Mouse (Mus musculus) lung, postnatal 0 days (tissue): ENCODE measurements around the gene Pef1. TPM values are rescaled to one million over a fixed set of nuclear protein-coding genes. Genes with fewer than 3 reads are reported as not detected.

Experiments
- ATAC-seq: fragments of 200-750 bp; cut with Nextera tagmentation; 2 replicates; pipeline ENCODE4 v1.8.0; 2017; ENCODE audit warnings: moderate library complexity
- DNase-seq: peaks from one replicate; pipeline ENCODE4 v3.0.0-alpha.2; 2016; ENCODE audit warnings: low spot score
- H3K27ac ChIP-seq: fragments of 300-500 bp; sonication (generic); 2 replicates; pipeline ENCODE4 v1.5.1; 2014; ENCODE audit warnings: antibody characterized with exemption, mild to moderate bottlenecking, low read length, mixed read lengths
- H3K27me3 ChIP-seq: fragments of 300-500 bp; sonication (generic); replicated peaks from 2 replicates; pipeline ENCODE4 v1.6.1; 2014; ENCODE audit warnings: low read length, mixed read lengths; ENCODE audit not compliant: insufficient read depth
- H3K36me3 ChIP-seq: fragments of 300-500 bp; sonication (generic); 2 replicates; pipeline ENCODE4 v1.6.1; 2014; ENCODE audit warnings: low read length, mixed read lengths; ENCODE audit not compliant: insufficient read depth
- H3K4me1 ChIP-seq: fragments of 300-500 bp; sonication (generic); 2 replicates; pipeline ENCODE4 v1.6.1; 2014; ENCODE audit warnings: antibody characterized with exemption, low read depth, low read length, mixed read lengths; ENCODE audit not compliant: insufficient read depth
- H3K4me2 ChIP-seq: fragments of 300-500 bp; sonication (generic); replicated peaks from 2 replicates; pipeline ENCODE4 v1.6.1; 2014; ENCODE audit warnings: low read depth, mild to moderate bottlenecking, low read length, moderate library complexity, mixed read lengths
- H3K4me3 ChIP-seq: fragments of 300-500 bp; sonication (generic); 2 replicates; pipeline ENCODE4 v1.5.1; 2014; ENCODE audit warnings: low read depth, low read length
- H3K9ac ChIP-seq: fragments of 300-500 bp; sonication (generic); replicated peaks from 2 replicates; pipeline ENCODE4 v1.6.1; 2014; ENCODE audit warnings: low read depth, mild to moderate bottlenecking
- H3K9me3 ChIP-seq: fragments of 300-500 bp; sonication (generic); 2 replicates; pipeline ENCODE4 v1.6.1; 2016; ENCODE audit warnings: low read length, mixed read lengths
- CTCF ChIP-seq: IDR thresholded peaks from 2 replicates; pipeline ENCODE4 v1.5.1; 2016; ENCODE audit warnings: antibody characterized with exemption, mild to moderate bottlenecking
- EP300 ChIP-seq: IDR thresholded peaks from 2 replicates; pipeline ENCODE4 v1.6.1; 2016; ENCODE audit warnings: antibody characterized with exemption, mild to moderate bottlenecking, control low read depth
- WGBS: fragments of 180-500 bp; shearing (Covaris S2); extraction: QIAGEN DNeasy Blood & Tissue Kit; methylation state at CpG from one replicate; pipeline ENCODE4 v1.1.7; 2014; 5-methylcytosine and 5-hydroxymethylcytosine counted together
- polyA plus RNA-seq: library from polyadenylated mRNA; unstranded; fragments of >200 nt; fragmentation: Nextera tagmentation; extraction: Ambion mirVana; gene quantifications from 2 replicates; pipeline ENCODE4 v1.2.1, GENCODE M21; 2015

Gene Pef1
- polyA plus RNA-seq, 1 experiment from 2014 or later, result 84.6 TPM

- WGBS, result 50% methylated on average over 7 of the region's 7 CpGs
- no peak overlapping the region for H3K9ac ChIP-seq
- DNase-seq (peak; percentile 85), ATAC-seq (no peak)
- peaks cover 17% of the 10 kb centered on the region for H3K4me1 ChIP-seq
- no peak overlapping the region for H3K4me3 ChIP-seq
- H3K27me3 ChIP-seq, result no peaks in the 10 kb centered on the region
- H3K4me2 ChIP-seq, result 0 out of 2 replicates have a peak overlapping the region, but pooled peaks have one; percentile 11
- H3K9me3 ChIP-seq, result no peaks in the 10 kb centered on the region
- H3K27ac ChIP-seq, result peak overlapping the region; percentile 92; the same call in 1 of the 2 replicates
- no peak for TF ChIP-seq CTCF
- TF ChIP-seq EP300, result peak; percentile 67; the same call in 1 of the 2 replicates
- peaks cover 6% of the 10 kb centered on the region; the same call in 1 of the 2 replicates for H3K36me3 ChIP-seq
Measured at GRCm38 (mm10) chr4:130112299-130112698, 9.9 kb downstream of the Pef1 start.

DNA sequence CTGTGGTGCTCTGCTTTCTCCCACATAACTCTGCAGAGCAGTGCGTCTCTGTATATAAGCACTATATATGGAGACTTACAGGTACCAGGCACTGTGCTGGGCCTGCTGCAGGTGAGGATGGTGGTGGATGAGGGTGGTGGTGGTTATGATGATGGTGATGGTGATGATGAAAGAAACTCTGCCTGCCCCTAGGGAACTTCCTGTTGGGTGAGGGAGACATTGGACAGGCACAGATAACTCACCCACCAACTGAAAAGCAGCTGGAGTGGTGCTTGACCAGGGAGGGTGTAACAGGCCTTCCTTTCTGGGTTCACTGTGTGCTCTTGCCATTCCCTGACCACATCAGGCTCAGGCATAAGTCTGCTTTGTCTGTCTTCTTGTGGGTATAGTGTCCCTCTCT lies 10.4 kb downstream of the Pef1 start:
- Histone ChIP-seq H3K27me3 (no peaks in the 10 kb centered on the region), H3K27ac (no peak overlapping the region), H3K4me1 (peaks cover 17% of the 10 kb centered on the region), H3K9ac (no peak overlapping the region), H3K4me3 (no peak overlapping the region), H3K4me2 (no peak overlapping the region), H3K9me3 (no peaks in the 10 kb centered on the region), H3K36me3 (peaks cover 6% of the 10 kb centered on the region; the same call in 1 of the 2 replicates)
- TF ChIP-seq CTCF, result no peak
- TF ChIP-seq EP300, result no peak
- no peak for ATAC-seq
- DNase-seq, result no peak
- 89% methylated on average over 1 of the region's 1 CpGs for WGBS

DNA sequence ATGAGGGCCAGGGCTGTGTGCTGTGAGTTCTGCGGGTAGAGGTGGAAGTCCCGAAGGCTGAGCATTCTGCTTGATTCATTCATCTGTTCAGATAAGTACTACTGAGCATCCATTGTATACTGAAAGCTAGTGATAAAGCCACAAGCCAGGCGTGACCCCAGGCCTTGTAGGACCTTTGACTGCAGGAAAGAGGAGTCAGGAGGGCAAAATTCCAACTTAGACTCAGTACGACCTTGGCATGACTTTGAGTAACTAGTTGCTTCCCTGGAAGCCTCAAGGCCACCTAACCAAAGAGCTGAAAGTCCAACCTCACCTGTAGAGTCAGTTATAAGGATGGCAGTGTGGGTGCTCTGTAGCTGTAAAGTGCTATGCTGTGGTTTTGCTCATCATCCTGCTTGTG lies 18.4 kb downstream of the Pef1 start:
- Histone ChIP-seq H3K4me1 (peaks cover 7% of the 10 kb centered on the region; the same call in 1 of the 2 replicates), H3K4me3 (no peak overlapping the region), H3K27ac (peak overlapping the region; percentile 86), H3K4me2 (no peak overlapping the region), H3K36me3 (peaks cover 13% of the 10 kb centered on the region; the same call in 1 of the 2 replicates), H3K9me3 (no peaks in the 10 kb centered on the region), H3K27me3 (no peaks in the 10 kb centered on the region), H3K9ac (no peak overlapping the region)
- TF ChIP-seq CTCF (no peak), EP300 (no peak)
- DNase-seq (no peak), ATAC-seq (no peak)
- WGBS, result 77% methylated on average over 4 of the region's 4 CpGs

- DNase-seq (peak; percentile 90), ATAC-seq (peak; percentile 67)
- no peaks in the 10 kb centered on the region for H3K27me3 ChIP-seq
- 67% methylated on average over 8 of the region's 8 CpGs for WGBS
- TF ChIP-seq EP300 (peak; percentile 100), CTCF (no peak)
- H3K4me2 ChIP-seq, result no peak overlapping the region
- no peak overlapping the region for H3K4me3 ChIP-seq
- H3K9ac ChIP-seq, result no peak overlapping the region
- no peaks in the 10 kb centered on the region for H3K9me3 ChIP-seq
- H3K36me3 ChIP-seq, result peaks cover 19% of the 10 kb centered on the region; the same call in 1 of the 2 replicates
- peaks cover 7% of the 10 kb centered on the region; the same call in 1 of the 2 replicates for H3K4me1 ChIP-seq
- peak overlapping the region; percentile 91 for H3K27ac ChIP-seq
Measured at GRCm38 (mm10) chr4:130121560-130121959, 19.2 kb downstream of the Pef1 start.

GRCm38 (mm10) chr4:130123020-130123419 lies 20.7 kb downstream of the Pef1 start:
- H3K36me3 ChIP-seq, result peaks cover 19% of the 10 kb centered on the region; the same call in 1 of the 2 replicates
- H3K9ac ChIP-seq, result no peak overlapping the region
- peak; percentile 52 for DNase-seq
- TF ChIP-seq EP300, result peak; percentile 39; the same call in 1 of the 2 replicates
- no peak for TF ChIP-seq CTCF
- H3K4me2 ChIP-seq, result no peak overlapping the region
- peaks cover 7% of the 10 kb centered on the region; the same call in 1 of the 2 replicates for H3K4me1 ChIP-seq
- ATAC-seq, result no peak
- WGBS, result 67% methylated on average over 5 of the region's 5 CpGs
- H3K4me3 ChIP-seq, result no peak overlapping the region
- H3K27ac ChIP-seq, result peak overlapping the region; percentile 91
- H3K9me3 ChIP-seq, result no peaks in the 10 kb centered on the region
- H3K27me3 ChIP-seq, result no peaks in the 10 kb centered on the region

DNA sequence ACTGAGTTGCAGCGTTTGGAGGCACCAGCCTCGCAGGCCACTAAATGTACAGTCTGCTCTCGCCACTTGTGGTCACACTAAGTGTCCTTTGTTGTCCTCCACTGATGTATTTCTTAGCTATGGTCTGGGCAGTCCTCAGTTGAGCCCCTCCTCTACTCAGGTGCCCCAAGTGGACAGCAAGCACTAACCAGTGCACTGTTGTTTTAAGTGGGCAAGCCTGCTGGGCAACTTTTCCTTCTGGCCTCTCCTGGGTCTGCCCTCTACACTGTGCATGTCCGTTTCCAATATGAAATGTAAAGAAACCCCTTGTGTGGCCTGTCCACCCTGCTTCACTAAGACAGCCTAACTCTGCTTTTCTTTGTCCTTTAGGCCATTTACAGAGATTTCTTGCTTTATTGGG lies 21.8 kb downstream of the Pef1 start:
- no peaks in the 10 kb centered on the region for H3K9me3 ChIP-seq
- H3K4me1 ChIP-seq, result peaks cover 7% of the 10 kb centered on the region; the same call in 1 of the 2 replicates
- peak; percentile 89 for DNase-seq
- peak overlapping the region; percentile 91 for H3K27ac ChIP-seq
- no peak overlapping the region for H3K9ac ChIP-seq
- 61% methylated on average over 4 of the region's 4 CpGs for WGBS
- TF ChIP-seq EP300 (peak; percentile 91), CTCF (0 out of 2 replicates have a peak, but pooled peaks have one; percentile 17)
- no peaks in the 10 kb centered on the region for H3K27me3 ChIP-seq
- no peak overlapping the region for H3K4me2 ChIP-seq
- peaks cover 19% of the 10 kb centered on the region; the same call in 1 of the 2 replicates for H3K36me3 ChIP-seq
- ATAC-seq, result peak; percentile 86
- no peak overlapping the region for H3K4me3 ChIP-seq
